Comparison of ENCODE assay signal across 8 mouse cellular contexts in genomic region chr2:27957184-27957583, GRCm38 (mm10).
DNase-seq lines count a peak whose midpoint lies in the region; ATAC-seq and TF ChIP-seq lines count a peak whose summit lies in the region.
"Had no signal": no experiment of that assay in that cellular context is flagged by ENCODE, and none has a peak within 500 bp of the region (broad histone marks: within the 10 kb centered on the region; RNA-seq: fewer than 3 reads in every experiment).

No protein-coding gene starts in this region.

- WGBS in lung, embryonic 16.5 days: 13% methylated on average over 5 of the region's 5 CpGs
- WGBS in intestine, embryonic 15.5 days: 45% methylated on average over 5 of the region's 5 CpGs
- WGBS in small intestine, adult 2 months: 45% methylated on average over 5 of the region's 5 CpGs
- 80% methylated on average over 5 of the region's 5 CpGs for WGBS in thymus, adult 2 months

- peak; percentile 45; the same call in 1 of the 2 replicates for ATAC-seq in lung, embryonic 16.5 days (ENCODE audit: low read depth)
- ATAC-seq in intestine, embryonic 15.5 days: peak; percentile 40
- ATAC-seq: midbrain, embryonic 15.5 days had no signal

- no peak overlapping the region for H3K9ac ChIP-seq in lung, embryonic 16.5 days (ENCODE audit: low read length)
- no peak overlapping the region for H3K9ac ChIP-seq in intestine, embryonic 15.5 days
- H3K9ac ChIP-seq: midbrain, embryonic 15.5 days had no signal

- no peaks in the 10 kb centered on the region for H3K27me3 ChIP-seq in lung, embryonic 16.5 days (ENCODE audit: control insufficient read depth, insufficient read depth, low read depth, low read length)
- H3K27me3 ChIP-seq in intestine, embryonic 15.5 days (replicated peaks): no peaks in the 10 kb centered on the region
- no peaks in the 10 kb centered on the region for H3K27me3 ChIP-seq in small intestine, adult 2 months (ENCODE audit: control insufficient read depth, insufficient read depth, low read length)
- no peaks in the 10 kb centered on the region for H3K27me3 ChIP-seq in thymus, adult 2 months (ENCODE audit: control insufficient read depth, insufficient read depth, low read length)
- H3K27me3 ChIP-seq: midbrain, embryonic 15.5 days had no signal

- peaks cover 35% of the 10 kb centered on the region for H3K4me1 ChIP-seq in lung, embryonic 16.5 days (replicated peaks; ENCODE audit: control insufficient read depth, insufficient read depth, low read length)
- 0 out of 2 replicates have a peak, but pooled peaks cover 9% of the 10 kb centered on the region for H3K4me1 ChIP-seq in embryonic fibroblast, embryonic 13.5 days (ENCODE audit: control insufficient read depth, insufficient read depth, low read length)
- peaks cover 43% of the 10 kb centered on the region for H3K4me1 ChIP-seq in intestine, embryonic 15.5 days (replicated peaks)
- H3K4me1 ChIP-seq in small intestine, adult 2 months (ENCODE audit: control insufficient read depth, insufficient read depth, insufficient read length, low read length): peaks cover 6% of the 10 kb centered on the region; the same call in 1 of the 2 replicates
- H3K4me1 ChIP-seq in thymus, adult 2 months (replicated peaks; ENCODE audit: control insufficient read depth, insufficient read depth, low read length): no peaks in the 10 kb centered on the region

- H3K27ac ChIP-seq in lung, embryonic 16.5 days (ENCODE audit: low read length): peak overlapping the region; percentile 66
- 0 out of 2 replicates have a peak overlapping the region, but pooled peaks have one; percentile 4 for H3K27ac ChIP-seq in embryonic fibroblast, embryonic 13.5 days (ENCODE audit: insufficient read depth, low read length)
- H3K27ac ChIP-seq in intestine, embryonic 15.5 days: peak overlapping the region; percentile 52
- H3K27ac ChIP-seq in small intestine, adult 2 months (ENCODE audit: insufficient read depth, low read depth, low read length): peak overlapping the region; percentile 46
- no peak overlapping the region for H3K27ac ChIP-seq in thymus, adult 2 months (ENCODE audit: control insufficient read depth, insufficient read depth, low read length)
- H3K27ac ChIP-seq: midbrain, embryonic 15.5 days had no signal

- no peak for TF ChIP-seq CTCF in embryonic fibroblast, embryonic 13.5 days (IDR thresholded peaks at IDR 0.05; ENCODE audit: borderline replicate concordance, insufficient read depth, low read length)
- no peak for TF ChIP-seq CTCF in small intestine, adult 2 months (IDR thresholded peaks at IDR 0.05; ENCODE audit: extremely low read depth, insufficient read length, insufficient replicate concordance, low read depth, low read length)
- TF ChIP-seq CTCF in thymus, adult 2 months (IDR thresholded peaks at IDR 0.05; ENCODE audit: borderline replicate concordance, control insufficient read depth, extremely low read depth, insufficient read depth, low read length, poor library complexity): no peak

- no peak overlapping the region for H3K4me2 ChIP-seq in lung, embryonic 16.5 days (ENCODE audit: low read depth, low read length)
- no peak overlapping the region for H3K4me2 ChIP-seq in intestine, embryonic 15.5 days (replicated peaks)
- H3K4me2 ChIP-seq: midbrain, embryonic 15.5 days had no signal

- no peak for DNase-seq in lung, adult 18-20 months
- DNase-seq in urinary bladder, postnatal 4 days (ENCODE audit: low spot score in 2 of 2): no peak
- no peak for DNase-seq in thymus, adult 2 months

- H3K36me3 ChIP-seq in lung, embryonic 16.5 days (ENCODE audit: control insufficient read depth, insufficient read depth, low read length): no peaks in the 10 kb centered on the region; the same call in 1 of the 2 replicates
- 0 out of 2 replicates have a peak, but pooled peaks cover 2% of the 10 kb centered on the region for H3K36me3 ChIP-seq in intestine, embryonic 15.5 days
- no peaks in the 10 kb centered on the region for H3K36me3 ChIP-seq in small intestine, adult 2 months (ENCODE audit: control insufficient read depth, insufficient read depth, low read length)
- no peaks in the 10 kb centered on the region for H3K36me3 ChIP-seq in thymus, adult 2 months (ENCODE audit: control insufficient read depth, insufficient read depth, low read length)
- H3K36me3 ChIP-seq: midbrain, embryonic 15.5 days had no signal

- H3K4me3 ChIP-seq in lung, embryonic 16.5 days (ENCODE audit: low read length): no peak overlapping the region
- no peak overlapping the region for H3K4me3 ChIP-seq in embryonic fibroblast, embryonic 13.5 days (ENCODE audit: insufficient read depth, low read length)
- H3K4me3 ChIP-seq in intestine, embryonic 15.5 days (replicated peaks): no peak overlapping the region
- H3K4me3 ChIP-seq in small intestine, adult 2 months (ENCODE audit: low read depth, low read length): no peak overlapping the region
- H3K4me3 ChIP-seq in thymus, adult 2 months (ENCODE audit: control insufficient read depth, insufficient read depth, low read length): no peak overlapping the region
- H3K4me3 ChIP-seq: midbrain, embryonic 15.5 days had no signal

- no peak for TF ChIP-seq POLR2A in embryonic fibroblast, embryonic 13.5 days (IDR thresholded peaks at IDR 0.05; ENCODE audit: low read depth, low read length)
- no peak for TF ChIP-seq POLR2A in small intestine, adult 2 months (IDR thresholded peaks at IDR 0.05; ENCODE audit: low read depth, low read length)
- no peak for TF ChIP-seq POLR2A in thymus, adult 2 months (IDR thresholded peaks at IDR 0.05; ENCODE audit: control insufficient read depth, extremely low read depth, insufficient read depth, low read length, poor library complexity)

- H3K9me3 ChIP-seq in lung, embryonic 16.5 days (ENCODE audit: control insufficient read depth, low read length): no peaks in the 10 kb centered on the region
- H3K9me3 ChIP-seq in intestine, embryonic 15.5 days: no peaks in the 10 kb centered on the region
- H3K9me3 ChIP-seq: midbrain, embryonic 15.5 days had no signal
